Mouse (Mus musculus) retina, postnatal 1 day (tissue): ENCODE results near the gene Scn3b.

Experiments
- DNase-seq: peaks from one replicate; pipeline ENCODE4 v3.0.0-alpha.2; 2012

Scn3b gene

GRCm38 (mm10) chr9:40269880-40270279 is 863 bp downstream of the Scn3b start:
- DNase-seq: no peak

DNA sequence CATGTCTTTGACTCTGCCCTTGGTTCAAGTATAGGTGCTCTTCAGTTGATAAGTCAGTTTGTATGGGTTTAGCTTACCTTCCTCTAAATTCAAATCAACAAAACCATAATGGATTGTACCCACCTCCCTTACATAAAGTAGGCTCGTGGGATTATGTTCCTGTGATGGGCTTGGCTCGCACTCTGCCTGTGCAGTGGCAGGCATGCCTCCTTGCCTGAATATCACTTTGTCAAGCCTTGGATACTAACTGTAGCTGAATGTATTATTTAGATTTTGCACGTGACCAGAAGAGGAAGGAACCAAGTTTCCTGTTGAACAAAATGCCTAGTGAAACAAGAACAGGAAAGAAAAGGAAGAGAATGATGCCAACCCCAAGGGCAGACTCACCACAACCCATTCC is 2.1 kb downstream of the Scn3b start:
- DNase-seq: no peak

GRCm38 (mm10) chr9:40272822-40273221 is 3.8 kb downstream of the Scn3b start:
- DNase-seq: no peak

DNA sequence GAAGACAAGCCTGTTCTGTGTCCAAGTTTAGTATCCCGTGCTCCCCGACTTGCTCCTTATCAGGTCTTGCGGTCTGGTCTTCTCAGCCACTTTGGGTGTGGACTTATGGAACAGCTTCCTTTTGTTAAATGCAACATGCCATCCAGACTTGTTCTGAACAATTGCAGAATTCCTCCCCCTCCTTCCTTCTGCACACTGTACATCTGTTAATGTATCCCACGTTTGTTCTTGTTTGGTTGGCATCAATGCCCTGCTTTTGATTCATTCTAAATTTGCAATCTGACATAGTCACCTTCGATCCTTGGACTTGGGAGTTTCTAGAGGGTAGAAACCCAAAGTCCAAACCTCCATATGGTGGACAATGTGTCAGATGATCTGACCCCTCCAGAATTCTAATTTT is 6.9 kb downstream of the Scn3b start:
- no peak for DNase-seq

DNA sequence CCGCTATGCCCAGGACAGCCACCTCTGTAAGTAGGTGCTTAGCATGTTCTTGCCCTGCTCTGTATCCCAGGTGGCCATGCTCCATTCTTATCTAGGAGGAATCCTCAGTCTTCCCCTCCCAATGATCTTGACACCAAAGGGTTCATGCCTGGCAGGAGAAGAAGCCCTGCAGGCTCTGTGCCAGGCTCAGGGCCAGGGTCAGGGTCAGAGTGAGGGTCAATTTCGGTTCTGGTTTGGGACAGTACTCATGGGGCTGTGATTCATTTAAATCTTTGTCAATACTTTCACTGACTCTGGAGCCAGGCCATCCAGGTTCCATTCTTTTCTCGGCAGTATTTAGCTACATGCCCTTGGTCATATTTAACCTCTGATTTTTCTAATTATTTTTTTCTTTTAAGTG is 8.7 kb downstream of the Scn3b start:
- no peak for DNase-seq

DNA sequence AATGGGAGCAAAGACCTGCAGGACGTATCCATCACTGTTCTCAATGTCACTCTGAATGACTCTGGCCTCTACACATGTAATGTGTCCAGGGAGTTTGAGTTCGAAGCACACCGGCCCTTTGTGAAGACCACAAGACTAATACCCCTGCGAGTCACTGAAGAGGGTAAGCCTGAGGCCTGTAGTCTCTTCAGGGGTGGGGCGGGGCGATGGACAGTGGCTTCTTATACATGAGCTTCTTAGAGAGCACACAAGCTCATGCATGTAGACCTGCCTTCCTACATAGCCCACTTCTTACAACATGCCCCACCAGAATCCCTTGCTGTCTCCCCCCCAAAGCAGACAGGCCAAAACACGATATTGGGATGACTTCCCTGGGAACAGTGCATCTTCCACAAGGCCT is 10.4 kb downstream of the Scn3b start:
- no peak for DNase-seq

GRCm38 (mm10) chr9:40282968-40283367 is 14.0 kb downstream of the Scn3b start:
- no peak for DNase-seq

DNA sequence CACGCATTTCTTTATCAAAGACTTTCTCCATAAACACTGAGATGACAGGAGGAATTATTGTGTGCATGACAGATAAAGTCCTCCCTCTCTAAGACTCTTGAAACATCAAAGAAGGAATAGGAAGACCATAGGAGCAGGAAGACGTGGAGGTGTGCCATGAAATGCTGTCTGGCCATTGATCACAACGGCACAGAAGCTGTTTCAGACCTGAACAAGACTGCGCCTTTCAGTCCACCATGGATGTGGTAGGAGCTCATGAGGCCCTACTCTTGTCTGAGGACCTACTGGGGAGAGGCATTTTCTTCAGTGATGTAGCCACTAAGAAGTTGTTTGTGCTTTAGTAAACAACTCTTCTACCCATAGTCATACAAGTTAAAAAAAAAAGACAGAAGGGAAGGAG is 23.5 kb downstream of the Scn3b start:
- DNase-seq: no peak

- DNase-seq: no peak
Measured at GRCm38 (mm10) chr9:40293286-40293685, 24.3 kb downstream of the Scn3b start.

GRCm38 (mm10) chr9:40293740-40294139 is 24.7 kb downstream of the Scn3b start:
- DNase-seq: no peak

- DNase-seq: no peak
Measured at GRCm38 (mm10) chr9:40294210-40294609, 25.2 kb downstream of the Scn3b start.

DNA sequence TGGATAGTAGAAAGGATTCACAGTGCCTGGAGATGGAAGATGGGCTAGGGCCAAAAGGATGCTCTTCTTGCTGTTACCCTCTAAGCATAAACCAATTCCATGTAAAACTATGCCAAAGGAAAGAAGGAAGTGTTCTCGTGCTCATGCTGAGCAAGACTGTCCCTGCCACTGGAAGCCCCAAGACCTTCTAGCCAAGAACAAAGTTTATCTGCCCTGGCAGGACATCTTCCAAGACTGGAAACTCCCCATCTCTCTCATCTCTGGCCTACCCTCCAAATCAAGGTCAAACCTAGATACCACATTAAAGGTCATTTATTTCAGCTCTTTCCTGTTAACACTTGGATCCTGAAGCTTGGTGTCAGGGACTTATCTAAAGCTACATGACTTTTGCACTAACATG is 25.8 kb downstream of the Scn3b start:
- no peak for DNase-seq

DNA sequence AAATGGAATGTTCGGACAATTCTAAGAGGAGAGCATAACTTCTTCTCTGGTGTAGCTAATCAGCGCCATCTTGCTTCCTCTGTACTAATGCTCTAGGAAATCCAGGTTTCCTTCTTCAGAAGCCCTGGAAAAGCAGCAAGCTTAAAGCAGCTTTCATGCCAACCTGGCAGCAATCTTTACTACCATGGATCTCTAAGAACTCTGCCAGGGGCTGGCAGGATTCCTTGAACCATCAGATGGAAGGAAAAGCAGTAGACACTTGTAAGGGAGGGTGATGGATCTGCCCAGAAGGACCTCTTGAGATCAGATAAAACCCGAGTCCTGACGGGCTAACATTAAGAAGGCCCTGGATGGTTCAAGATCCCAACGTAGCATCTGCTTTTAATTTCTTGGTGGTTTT is 27.2 kb downstream of the Scn3b start:
- no peak for DNase-seq

GRCm38 (mm10) chr9:40297969-40298368 is 29.0 kb downstream of the Scn3b start:
- no peak for DNase-seq

GRCm38 (mm10) chr9:40299323-40299722 is 30.3 kb downstream of the Scn3b start:
- no peak for DNase-seq

- no peak for DNase-seq
Measured at GRCm38 (mm10) chr9:40300018-40300989, 31.3 kb downstream of the Scn3b start.

DNA sequence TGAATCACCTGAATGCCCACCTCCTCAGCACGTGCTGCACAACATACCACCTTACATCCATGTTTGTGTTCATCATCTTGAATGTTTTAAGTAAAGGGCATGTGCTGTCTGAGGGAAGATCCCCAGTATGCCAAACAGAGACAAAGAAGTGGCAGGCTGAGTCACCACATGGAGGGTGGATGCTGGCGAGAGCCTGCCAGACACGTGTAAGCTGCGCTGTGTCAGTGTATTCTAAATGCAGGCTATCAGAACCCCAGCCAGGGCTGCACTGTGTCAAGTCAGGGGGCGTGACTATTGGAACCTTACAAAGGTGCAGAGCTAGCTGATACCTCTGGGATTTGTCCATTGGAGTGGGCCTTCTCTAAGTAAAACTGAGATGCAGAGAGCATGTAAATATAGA is 32.5 kb downstream of the Scn3b start:
- no peak for DNase-seq

DNA sequence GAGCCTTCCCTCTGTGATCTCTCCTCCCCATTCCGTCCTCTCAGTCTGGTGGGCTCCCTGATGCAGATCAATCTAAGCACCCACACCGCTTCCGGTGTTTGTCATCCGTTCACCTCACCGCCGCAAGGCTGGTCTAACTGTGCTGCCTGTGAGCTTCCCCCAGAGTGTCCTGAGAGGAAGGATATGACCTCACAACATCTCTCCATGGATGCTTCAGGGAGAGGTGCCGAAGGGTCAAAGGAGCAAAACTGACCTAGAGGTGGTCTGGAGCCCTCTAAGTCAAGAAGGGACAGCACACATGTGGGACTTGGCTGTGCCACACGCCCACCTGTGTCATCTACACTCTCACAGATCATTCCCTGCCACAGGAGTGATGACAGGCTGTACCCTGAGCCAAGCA is 33.4 kb downstream of the Scn3b start:
- DNase-seq: no peak

DNA sequence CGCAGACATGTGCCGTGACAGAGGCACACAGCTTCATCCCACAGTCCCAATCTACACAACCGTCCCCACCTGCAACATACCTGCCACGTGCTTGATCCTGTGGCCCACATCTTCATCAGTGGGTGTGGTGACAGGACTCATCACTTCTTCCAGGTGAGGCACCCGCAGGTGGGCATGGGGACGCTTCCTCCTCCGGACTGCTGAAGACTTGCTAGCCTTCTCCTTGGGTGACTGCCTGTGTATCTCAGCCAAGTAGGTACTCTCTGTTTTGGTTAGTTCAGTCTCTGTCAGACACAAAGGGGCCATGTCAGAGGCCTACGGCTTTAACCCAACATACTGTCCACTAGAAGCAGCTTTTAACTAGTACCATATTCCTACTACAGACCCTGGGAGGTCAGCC is 35.2 kb downstream of the Scn3b start:
- no peak for DNase-seq

GRCm38 (mm10) chr9:40307311-40307710 is 38.3 kb downstream of the Scn3b start:
- DNase-seq: no peak

DNA sequence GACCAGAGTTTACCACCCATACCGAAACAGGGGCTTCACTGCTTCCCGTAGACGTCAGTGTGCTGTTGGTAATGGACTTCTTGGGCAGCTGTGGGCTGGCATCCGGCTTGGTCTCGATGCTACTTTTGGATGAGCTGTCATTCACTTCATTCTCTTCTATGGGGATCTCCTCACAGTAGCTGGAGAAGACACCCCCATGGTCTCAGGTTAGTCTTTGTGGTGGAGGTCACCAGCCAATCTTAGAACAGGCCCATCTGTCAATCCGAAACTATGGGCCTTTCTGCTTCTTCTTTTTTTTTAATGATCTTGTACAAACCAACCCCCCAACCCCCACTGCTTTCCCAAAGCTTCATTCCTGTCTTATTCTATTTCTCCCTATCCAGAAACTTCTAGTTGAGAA is 40.9 kb downstream of the Scn3b start:
- DNase-seq: no peak

- no peak for DNase-seq
Measured at GRCm38 (mm10) chr9:40311813-40312212, 42.8 kb downstream of the Scn3b start.

DNA sequence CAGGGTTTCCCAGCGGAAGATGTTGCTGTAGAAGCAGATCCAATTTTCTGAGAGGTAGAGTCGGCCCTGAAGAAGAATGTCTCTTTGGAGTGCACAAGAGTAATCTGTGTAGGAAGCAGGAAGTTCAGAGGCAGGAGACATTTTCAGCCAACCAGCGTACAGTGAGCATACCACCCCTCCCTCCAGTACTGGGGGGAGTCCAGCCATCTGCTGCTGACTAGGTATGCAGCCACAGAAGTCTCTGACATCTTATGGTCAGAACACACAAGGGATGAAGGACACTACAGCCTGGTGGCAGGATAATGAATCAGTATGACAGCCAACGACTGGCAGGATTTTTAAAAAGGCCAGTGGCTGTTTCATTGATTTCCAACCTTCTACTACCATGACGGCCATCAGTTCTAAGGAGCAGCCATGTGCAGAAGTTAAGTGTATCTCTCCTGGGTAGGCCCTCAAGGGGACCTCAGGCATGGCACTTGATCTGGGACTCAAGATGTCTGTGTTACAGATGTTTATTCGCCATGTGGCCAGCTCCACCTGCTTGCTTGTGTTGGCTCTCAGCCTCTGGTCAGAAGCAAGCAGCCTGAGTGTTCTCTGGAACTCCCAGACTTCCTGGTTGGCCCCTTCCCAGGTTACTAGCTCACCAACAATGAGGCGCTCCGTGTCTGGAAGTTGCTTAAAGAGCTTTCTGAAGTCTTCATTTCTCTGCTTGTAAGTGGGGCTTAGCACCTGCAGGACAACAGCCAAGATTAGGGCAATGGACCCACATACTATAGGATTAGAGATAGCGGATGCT is 48.0 kb downstream of the Scn3b start:
- no peak for DNase-seq

DNA sequence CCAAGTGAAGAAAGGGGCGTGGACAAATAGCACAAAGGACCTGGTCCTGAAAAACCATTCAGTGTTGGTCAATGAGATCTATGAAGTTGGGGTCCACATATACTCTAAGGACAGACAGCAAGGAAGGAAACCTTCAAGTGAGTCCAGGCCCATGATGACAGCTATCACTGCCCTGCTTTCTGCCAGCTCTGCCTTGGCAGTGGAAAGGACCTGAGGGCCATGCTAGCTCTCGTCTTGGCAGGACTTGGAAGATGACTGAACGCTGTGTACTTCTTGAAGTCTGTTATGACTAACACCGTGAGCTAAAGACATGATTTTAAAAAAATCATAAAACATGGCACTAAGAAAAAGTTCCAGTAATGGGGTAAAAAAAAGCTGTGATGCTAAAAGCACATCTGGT is 48.7 kb downstream of the Scn3b start:
- DNase-seq: no peak
